Mouse (Mus musculus): ENCODE data around the gene Cd34. TPM values are rescaled to one million over a fixed set of nuclear protein-coding genes. Genes with fewer than 3 reads are reported as not detected.

The Cd34 gene
- polyA plus RNA-seq (2014; fragmentation: Nextera tagmentation; extraction: Ambion mirVana): 53.2 and 58.7 TPM in 2 replicates

DNA sequence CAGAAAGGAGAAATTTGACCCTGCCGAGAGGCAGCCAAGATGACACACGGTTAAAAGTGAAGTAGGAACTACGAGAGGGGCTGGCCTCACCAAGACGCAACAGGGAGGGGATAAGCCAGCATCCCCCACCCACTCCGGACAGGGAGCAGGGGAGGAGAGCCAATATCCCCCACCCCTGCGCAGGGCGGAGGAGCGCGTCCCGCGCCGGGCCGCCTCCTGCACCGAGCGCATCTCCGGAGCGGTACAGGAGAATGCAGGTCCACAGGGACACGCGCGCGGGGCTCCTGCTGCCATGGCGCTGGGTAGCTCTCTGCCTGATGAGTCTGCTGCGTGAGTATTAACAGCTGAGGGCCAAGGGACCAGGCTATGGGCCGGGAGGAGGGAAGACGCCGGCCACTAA, at the start of gene Cd34:
Gene Cd34, plus strand, starts transcription at position 105 of the 400 bp plus-strand sequence.
- Histone ChIP-seq H3K27ac (ENCODE audit: low read depth) (no peak within 1 kb of the TSS), H3K4me2 (ENCODE audit: low read length) (peak within 1 kb of the TSS; percentile 76), H3K4me1 (replicated peaks; ENCODE audit: control insufficient read depth, insufficient read depth, low read length) (no peaks in the 10 kb centered on the region), H3K4me3 (ENCODE audit: low read depth, low read length) (peak within 1 kb of the TSS; percentile 45), H3K9me3 (ENCODE audit: control insufficient read depth, low read length) (no peaks in the 10 kb centered on the region), H3K27me3 (replicated peaks; ENCODE audit: control insufficient read depth, insufficient read depth, low read length) (0 out of 2 replicates have a peak, but pooled peaks cover 8% of the 10 kb centered on the region), H3K36me3 (ENCODE audit: control insufficient read depth, insufficient read depth, low read length) (no peaks in the 10 kb centered on the region), H3K9ac (ENCODE audit: low read length) (peak within 1 kb of the TSS; percentile 41)
- peak; percentile 80 for ATAC-seq (replicated peaks; ENCODE audit: low FRiP score, low TSS enrichment, low read depth)
- under 1% methylated on average over 26 of the region's 26 CpGs for WGBS
- DNase-seq (ENCODE audit: low spot score): peak; percentile 57

DNA sequence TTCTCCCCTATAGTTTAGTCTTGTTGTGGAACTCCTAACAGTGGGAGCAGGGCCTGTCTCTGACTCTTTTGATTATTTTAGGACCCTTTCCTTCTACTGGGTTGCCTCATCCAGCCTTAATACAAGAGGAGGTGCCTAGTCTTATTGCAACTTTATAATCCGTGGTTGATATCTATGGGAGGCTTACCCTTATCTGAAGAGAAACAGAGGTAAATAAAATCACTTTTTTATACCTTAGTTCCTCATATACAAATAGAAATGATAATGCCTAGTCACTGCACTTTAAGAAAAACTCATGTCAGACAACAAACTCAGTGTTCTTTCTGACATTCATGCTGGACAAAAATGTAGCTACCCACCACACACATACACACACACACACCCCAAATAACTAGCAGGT, 44.1 kb upstream of the Cd34 start:
- ATAC-seq (replicated peaks; ENCODE audit: low FRiP score, low TSS enrichment, low read depth): no peak
- Histone ChIP-seq H3K9ac (ENCODE audit: low read length) (no peak overlapping the region), H3K27ac (ENCODE audit: low read depth) (no peak overlapping the region), H3K27me3 (replicated peaks; ENCODE audit: control insufficient read depth, insufficient read depth, low read length) (no peaks in the 10 kb centered on the region), H3K36me3 (ENCODE audit: control insufficient read depth, insufficient read depth, low read length) (no peaks in the 10 kb centered on the region), H3K4me1 (replicated peaks; ENCODE audit: control insufficient read depth, insufficient read depth, low read length) (no peaks in the 10 kb centered on the region), H3K4me3 (ENCODE audit: low read depth, low read length) (no peak overlapping the region), H3K4me2 (ENCODE audit: low read length) (no peak overlapping the region), H3K9me3 (ENCODE audit: control insufficient read depth, low read length) (no peaks in the 10 kb centered on the region)
- DNase-seq (ENCODE audit: low spot score): no peak
- 53% methylated on average over 1 of the region's 1 CpGs for WGBS

DNA sequence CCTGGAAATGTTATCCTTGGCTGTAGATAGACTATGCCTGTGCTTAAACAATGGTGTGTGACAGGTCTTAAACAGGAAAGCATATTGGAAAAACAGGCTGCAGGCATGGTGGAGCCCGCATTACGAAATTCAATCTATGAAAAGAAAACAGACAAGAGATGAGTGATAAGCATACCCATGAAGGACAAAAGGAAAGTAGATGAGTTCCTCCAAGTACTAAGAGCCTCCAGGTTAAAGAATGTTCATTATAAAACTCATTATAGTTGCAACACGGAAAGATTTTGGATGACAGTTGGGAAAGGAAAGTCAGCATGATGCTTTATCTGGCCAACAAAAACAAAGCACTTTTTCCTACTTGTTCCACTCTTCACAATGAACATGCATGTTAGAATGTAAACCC, 43.3 kb upstream of the Cd34 start:
- Histone ChIP-seq H3K36me3 (ENCODE audit: control insufficient read depth, insufficient read depth, low read length) (no peaks in the 10 kb centered on the region), H3K27me3 (replicated peaks; ENCODE audit: control insufficient read depth, insufficient read depth, low read length) (no peaks in the 10 kb centered on the region), H3K9ac (ENCODE audit: low read length) (no peak overlapping the region), H3K27ac (ENCODE audit: low read depth) (no peak overlapping the region), H3K9me3 (ENCODE audit: control insufficient read depth, low read length) (no peaks in the 10 kb centered on the region), H3K4me1 (replicated peaks; ENCODE audit: control insufficient read depth, insufficient read depth, low read length) (no peaks in the 10 kb centered on the region), H3K4me2 (ENCODE audit: low read length) (no peak overlapping the region), H3K4me3 (ENCODE audit: low read depth, low read length) (no peak overlapping the region)
- 85% methylated on average over 3 of the region's 3 CpGs for WGBS
- ATAC-seq (replicated peaks; ENCODE audit: low FRiP score, low TSS enrichment, low read depth): no peak
- no peak for DNase-seq (ENCODE audit: low spot score)

DNA sequence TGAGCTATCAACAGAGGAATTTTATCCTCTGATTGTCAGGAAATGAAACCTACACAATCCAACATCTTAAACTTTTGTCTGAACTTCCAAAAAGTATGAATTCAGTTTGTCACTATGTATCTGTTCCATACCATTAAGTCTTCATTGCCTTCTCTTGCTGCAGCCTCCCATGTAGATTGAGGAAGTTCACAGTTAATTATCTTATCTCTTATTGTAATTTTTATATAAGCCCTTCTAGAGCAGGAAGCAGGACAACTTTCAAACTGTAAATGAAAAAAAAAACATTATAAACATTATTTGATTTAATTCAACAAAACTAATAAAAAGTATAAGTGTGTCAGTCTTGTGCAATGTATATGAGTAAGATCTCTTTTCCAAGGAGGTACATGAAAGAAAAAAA, 37.5 kb upstream of the Cd34 start:
- ATAC-seq (replicated peaks; ENCODE audit: low FRiP score, low TSS enrichment, low read depth) (no peak), DNase-seq (ENCODE audit: low spot score) (no peak)
- no peaks in the 10 kb centered on the region for H3K4me1 ChIP-seq (replicated peaks; ENCODE audit: control insufficient read depth, insufficient read depth, low read length)
- no peak overlapping the region for H3K9ac ChIP-seq (ENCODE audit: low read length)
- H3K27ac ChIP-seq (ENCODE audit: low read depth): no peak overlapping the region
- H3K27me3 ChIP-seq (replicated peaks; ENCODE audit: control insufficient read depth, insufficient read depth, low read length): no peaks in the 10 kb centered on the region
- H3K4me3 ChIP-seq (ENCODE audit: low read depth, low read length): no peak overlapping the region
- no peaks in the 10 kb centered on the region for H3K36me3 ChIP-seq (ENCODE audit: control insufficient read depth, insufficient read depth, low read length)
- no peak overlapping the region for H3K4me2 ChIP-seq (ENCODE audit: low read length)
- no peaks in the 10 kb centered on the region for H3K9me3 ChIP-seq (ENCODE audit: control insufficient read depth, low read length)

DNA sequence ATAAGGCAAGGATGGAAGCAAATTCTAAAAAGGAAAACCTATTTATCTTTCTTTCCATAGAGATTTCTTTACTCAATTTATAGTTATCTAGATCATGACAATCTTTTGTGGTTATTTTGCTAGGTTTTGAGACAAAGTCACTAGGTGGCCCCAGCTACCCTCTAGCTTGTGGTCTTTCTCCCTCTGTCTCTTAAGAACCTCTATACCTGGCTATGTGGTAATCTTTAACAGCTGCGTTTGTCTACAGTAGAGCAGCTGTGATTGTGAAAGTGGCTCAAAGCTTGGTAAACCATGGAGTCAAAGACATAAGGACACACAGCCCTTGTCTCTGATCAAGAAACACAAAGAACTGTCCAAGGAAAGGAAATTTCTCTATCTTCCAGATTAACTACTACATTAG, 36.8 kb upstream of the Cd34 start:
- no peak for DNase-seq (ENCODE audit: low spot score)
- no peaks in the 10 kb centered on the region for H3K36me3 ChIP-seq (ENCODE audit: control insufficient read depth, insufficient read depth, low read length)
- no peaks in the 10 kb centered on the region for H3K27me3 ChIP-seq (replicated peaks; ENCODE audit: control insufficient read depth, insufficient read depth, low read length)
- 71% methylated on average over 1 of the region's 1 CpGs for WGBS
- no peak overlapping the region for H3K4me3 ChIP-seq (ENCODE audit: low read depth, low read length)
- H3K9me3 ChIP-seq (ENCODE audit: control insufficient read depth, low read length): no peaks in the 10 kb centered on the region
- no peak overlapping the region for H3K27ac ChIP-seq (ENCODE audit: low read depth)
- no peak for ATAC-seq (replicated peaks; ENCODE audit: low FRiP score, low TSS enrichment, low read depth)
- no peaks in the 10 kb centered on the region for H3K4me1 ChIP-seq (replicated peaks; ENCODE audit: control insufficient read depth, insufficient read depth, low read length)
- no peak overlapping the region for H3K9ac ChIP-seq (ENCODE audit: low read length)
- H3K4me2 ChIP-seq (ENCODE audit: low read length): no peak overlapping the region

DNA sequence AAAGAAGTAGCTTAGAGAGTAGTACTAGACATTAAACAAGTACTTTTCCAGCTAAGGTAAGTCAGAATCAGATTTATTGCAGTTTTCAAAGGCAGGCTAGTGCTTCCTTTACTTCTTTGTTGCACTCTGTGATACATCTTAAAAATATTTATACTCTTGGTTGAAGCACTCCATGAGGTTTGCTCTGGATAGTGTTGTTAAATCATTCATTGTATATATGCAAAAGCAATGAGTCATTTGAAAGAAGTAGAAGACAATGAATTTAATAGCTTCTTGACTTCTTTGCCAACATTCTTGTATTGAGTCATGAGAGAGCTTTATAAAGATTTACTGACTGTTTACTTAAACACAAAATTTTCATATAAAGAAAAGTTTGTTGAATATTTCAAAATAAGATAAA, 29.7 kb upstream of the Cd34 start:
- Histone ChIP-seq H3K9ac (ENCODE audit: low read length) (no peak overlapping the region), H3K36me3 (ENCODE audit: control insufficient read depth, insufficient read depth, low read length) (no peaks in the 10 kb centered on the region), H3K27me3 (replicated peaks; ENCODE audit: control insufficient read depth, insufficient read depth, low read length) (no peaks in the 10 kb centered on the region), H3K4me1 (replicated peaks; ENCODE audit: control insufficient read depth, insufficient read depth, low read length) (no peaks in the 10 kb centered on the region), H3K9me3 (ENCODE audit: control insufficient read depth, low read length) (no peaks in the 10 kb centered on the region), H3K4me3 (ENCODE audit: low read depth, low read length) (no peak overlapping the region), H3K27ac (ENCODE audit: low read depth) (no peak overlapping the region), H3K4me2 (ENCODE audit: low read length) (no peak overlapping the region)
- ATAC-seq (replicated peaks; ENCODE audit: low FRiP score, low TSS enrichment, low read depth): no peak; the same call in 1 of the 2 replicates
- DNase-seq (ENCODE audit: low spot score): no peak

DNA sequence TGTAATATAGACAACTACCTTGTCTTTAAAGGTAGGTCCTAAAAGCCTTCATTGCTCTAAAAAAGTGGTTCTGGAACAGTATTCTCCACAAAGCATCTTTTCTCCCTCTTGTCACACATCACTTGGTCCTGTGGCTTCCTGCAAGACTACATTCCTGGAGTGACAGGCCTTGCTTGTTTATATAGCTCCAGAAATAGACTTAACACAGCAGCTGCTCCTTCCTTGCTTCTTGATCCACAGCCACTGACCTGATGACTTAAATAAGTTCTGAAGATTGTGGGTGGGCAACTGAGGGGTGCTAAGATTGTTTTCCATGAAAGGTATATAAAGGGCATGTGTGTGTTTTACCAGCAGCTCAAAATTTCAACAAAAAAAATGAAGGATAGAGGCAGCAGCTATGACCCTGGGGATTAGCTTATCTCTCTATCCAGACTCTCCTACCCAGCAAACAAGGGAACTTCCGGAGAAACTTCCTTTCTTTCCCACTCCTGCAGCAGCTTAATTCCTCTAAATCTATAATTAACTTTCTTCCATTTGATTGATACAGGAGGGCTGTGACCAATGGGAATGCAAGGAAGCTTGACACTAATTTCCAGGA, 12.8 kb upstream of the Cd34 start:
- Histone ChIP-seq H3K9me3 (ENCODE audit: control insufficient read depth, low read length) (no peaks in the 10 kb centered on the region), H3K27ac (ENCODE audit: low read depth) (no peak overlapping the region), H3K9ac (ENCODE audit: low read length) (no peak overlapping the region), H3K36me3 (ENCODE audit: control insufficient read depth, insufficient read depth, low read length) (no peaks in the 10 kb centered on the region), H3K27me3 (replicated peaks; ENCODE audit: control insufficient read depth, insufficient read depth, low read length) (no peaks in the 10 kb centered on the region), H3K4me2 (ENCODE audit: low read length) (no peak overlapping the region), H3K4me1 (replicated peaks; ENCODE audit: control insufficient read depth, insufficient read depth, low read length) (peaks cover 5% of the 10 kb centered on the region; the same call in 1 of the 2 replicates), H3K4me3 (ENCODE audit: low read depth, low read length) (no peak overlapping the region)
- ATAC-seq (replicated peaks; ENCODE audit: low FRiP score, low TSS enrichment, low read depth) (no peak), DNase-seq (ENCODE audit: low spot score) (no peak)
- 17% methylated on average over 1 of the region's 1 CpGs for WGBS

DNA sequence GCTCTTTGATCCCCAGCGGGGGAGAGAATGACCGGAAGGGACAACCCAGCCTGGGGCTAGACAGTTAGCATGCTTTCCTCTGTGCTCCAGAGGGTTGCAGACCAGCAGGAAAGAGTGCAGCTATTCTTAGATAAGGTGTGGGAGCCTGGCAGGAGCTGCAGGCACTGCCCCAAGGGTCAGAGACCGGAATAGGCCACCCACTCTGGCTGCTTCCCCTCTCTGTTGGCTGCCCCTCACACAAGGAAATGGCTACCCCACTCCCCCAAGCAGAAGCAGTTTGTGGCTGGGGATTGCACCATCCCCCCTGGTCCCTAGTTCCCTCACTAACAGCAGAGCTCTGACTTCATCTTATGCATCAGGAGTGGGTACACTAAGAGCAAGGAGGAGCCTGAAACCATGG, 10.7 kb upstream of the Cd34 start:
- Histone ChIP-seq H3K9me3 (ENCODE audit: control insufficient read depth, low read length) (no peaks in the 10 kb centered on the region), H3K4me3 (ENCODE audit: low read depth, low read length) (no peak overlapping the region), H3K4me1 (replicated peaks; ENCODE audit: control insufficient read depth, insufficient read depth, low read length) (peaks cover 5% of the 10 kb centered on the region; the same call in 1 of the 2 replicates), H3K9ac (ENCODE audit: low read length) (no peak overlapping the region), H3K4me2 (ENCODE audit: low read length) (no peak overlapping the region), H3K36me3 (ENCODE audit: control insufficient read depth, insufficient read depth, low read length) (no peaks in the 10 kb centered on the region), H3K27ac (ENCODE audit: low read depth) (no peak overlapping the region), H3K27me3 (replicated peaks; ENCODE audit: control insufficient read depth, insufficient read depth, low read length) (no peaks in the 10 kb centered on the region)
- WGBS: 61% methylated on average over 3 of the region's 3 CpGs
- DNase-seq (ENCODE audit: low spot score): no peak
- no peak for ATAC-seq (replicated peaks; ENCODE audit: low FRiP score, low TSS enrichment, low read depth)

DNA sequence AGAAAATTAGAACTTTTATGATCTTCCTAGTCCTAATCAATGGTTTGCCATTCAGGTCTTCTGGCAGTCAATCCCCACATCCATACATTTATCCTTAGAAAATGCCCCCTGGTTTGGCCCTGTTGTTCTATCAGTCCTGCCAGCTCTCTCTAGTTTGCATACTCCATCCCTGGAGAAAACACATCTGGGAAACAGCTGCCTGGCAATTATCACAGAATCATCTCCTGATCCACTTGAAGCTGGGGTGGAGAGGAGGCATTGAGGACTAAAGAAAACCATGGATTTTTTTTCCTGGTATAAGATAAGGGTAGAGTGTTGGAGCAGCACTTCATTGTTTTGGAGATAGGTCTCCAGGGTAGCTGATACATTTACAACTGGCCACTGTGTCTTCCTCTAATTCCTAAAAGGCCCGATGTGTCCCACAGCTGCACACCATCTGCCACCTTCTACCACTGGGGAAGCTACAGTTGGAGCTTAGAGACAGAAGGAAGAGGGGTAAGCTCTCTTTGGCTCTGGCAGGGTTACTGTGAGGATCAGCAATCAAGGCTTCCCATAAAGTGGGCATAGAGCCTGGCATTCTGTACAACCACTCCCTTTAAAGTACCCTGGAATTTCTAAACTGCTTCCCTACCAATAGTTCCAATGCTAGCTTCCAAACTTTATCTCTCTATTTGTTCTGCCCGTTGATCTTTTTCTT, 9.2 kb upstream of the Cd34 start:
- Histone ChIP-seq H3K9me3 (ENCODE audit: control insufficient read depth, low read length) (no peaks in the 10 kb centered on the region), H3K4me1 (replicated peaks; ENCODE audit: control insufficient read depth, insufficient read depth, low read length) (peaks cover 5% of the 10 kb centered on the region; the same call in 1 of the 2 replicates), H3K9ac (ENCODE audit: low read length) (no peak overlapping the region), H3K27me3 (replicated peaks; ENCODE audit: control insufficient read depth, insufficient read depth, low read length) (no peaks in the 10 kb centered on the region), H3K4me3 (ENCODE audit: low read depth, low read length) (no peak overlapping the region), H3K4me2 (ENCODE audit: low read length) (no peak overlapping the region), H3K36me3 (ENCODE audit: control insufficient read depth, insufficient read depth, low read length) (no peaks in the 10 kb centered on the region), H3K27ac (ENCODE audit: low read depth) (0 out of 2 replicates have a peak overlapping the region, but pooled peaks have one; percentile 11)
- ATAC-seq (replicated peaks; ENCODE audit: low FRiP score, low TSS enrichment, low read depth) (no peak), DNase-seq (ENCODE audit: low spot score) (no peak)
- WGBS: 63% methylated on average over 2 of the region's 2 CpGs

All from intestine, embryonic 14.5 days (tissue).